Mouse (Mus musculus): Measurements from ENCODE around the gene Arhgap32. TPM values are rescaled to one million over a fixed set of nuclear protein-coding genes. Genes with fewer than 3 reads are reported as not detected.

Gene Arhgap32
- polyA plus RNA-seq, 1 experiment from 2014 or later: 0.32 TPM

DNA sequence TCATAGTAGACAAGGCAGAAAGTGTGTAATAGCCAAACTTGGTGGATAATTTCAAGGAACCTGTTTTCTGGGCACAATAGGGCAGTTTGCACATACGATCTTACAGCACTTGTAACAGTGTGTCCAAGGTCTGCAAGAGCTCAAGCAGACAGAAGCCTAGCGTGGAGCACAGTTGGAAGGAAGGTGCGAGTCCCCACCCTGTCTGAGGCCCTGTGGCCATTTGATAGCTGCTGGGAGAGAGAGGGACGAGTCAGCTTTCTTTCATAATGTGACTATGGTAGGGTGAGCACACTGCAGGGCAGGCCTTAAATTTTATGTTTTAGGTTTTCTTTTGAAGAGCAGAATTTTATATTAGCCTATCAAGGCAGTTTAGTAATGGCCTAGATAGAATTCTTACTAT, 117.7 kb downstream of the Arhgap32 start:
- Histone ChIP-seq H3K4me3 (ENCODE audit: low read depth, low read length) (no peak overlapping the region), H3K4me2 (ENCODE audit: low read depth, low read length) (no peak overlapping the region), H3K27me3 (ENCODE audit: control insufficient read depth, insufficient read depth, low read depth, low read length) (no peaks in the 10 kb centered on the region), H3K4me1 (ENCODE audit: control insufficient read depth, low read depth, low read length) (no peaks in the 10 kb centered on the region), H3K36me3 (ENCODE audit: control insufficient read depth, insufficient read depth) (no peaks in the 10 kb centered on the region), H3K27ac (ENCODE audit: low read length) (no peak overlapping the region), H3K9ac (ENCODE audit: low read depth, low read length) (no peak overlapping the region), H3K9me3 (replicated peaks; ENCODE audit: control insufficient read depth, low read length) (no peaks in the 10 kb centered on the region)
- no peak for ATAC-seq (ENCODE audit: low read depth)
- 30% methylated on average over 4 of the region's 4 CpGs for WGBS (ENCODE audit: insufficient replicate concordance)

DNA sequence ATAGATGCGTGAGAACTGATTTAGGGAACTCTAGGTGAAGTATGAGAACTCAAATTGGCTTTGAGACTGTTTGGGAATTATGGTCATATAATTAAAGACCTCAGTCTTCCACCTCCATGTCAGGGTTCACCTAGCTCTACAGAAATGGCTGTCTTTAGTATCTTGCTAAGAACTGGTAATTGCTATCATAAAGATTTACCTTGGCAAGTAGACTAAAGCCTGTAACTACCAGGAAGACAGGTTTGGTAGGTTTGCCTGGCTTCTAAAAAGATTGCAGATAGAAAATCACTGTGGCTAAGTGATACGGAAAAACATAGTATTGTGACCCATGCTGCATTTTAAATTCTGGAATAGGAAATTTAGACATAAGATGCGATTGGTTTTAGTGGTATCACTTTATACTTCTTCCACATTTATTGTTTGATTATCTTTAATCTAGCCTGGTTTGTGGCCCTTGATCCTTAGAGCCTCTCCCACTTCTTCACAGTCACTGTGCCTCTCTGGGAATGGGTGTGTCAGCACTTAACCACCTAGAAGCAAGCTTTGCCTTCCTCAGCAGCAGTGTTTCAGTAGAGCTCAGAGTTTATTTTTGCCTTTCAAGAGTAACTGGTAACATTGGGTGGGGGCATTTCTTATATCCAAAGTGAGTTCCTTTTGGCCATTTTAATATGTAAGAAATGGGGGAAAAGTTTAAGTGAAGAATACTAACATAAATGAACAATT, 119.0 kb downstream of the Arhgap32 start:
- Histone ChIP-seq H3K9me3 (replicated peaks; ENCODE audit: control insufficient read depth, low read length) (no peaks in the 10 kb centered on the region), H3K4me1 (ENCODE audit: control insufficient read depth, low read depth, low read length) (no peaks in the 10 kb centered on the region; the same call in 1 of the 2 replicates), H3K36me3 (ENCODE audit: control insufficient read depth, insufficient read depth) (no peaks in the 10 kb centered on the region), H3K27ac (ENCODE audit: low read length) (no peak overlapping the region), H3K27me3 (ENCODE audit: control insufficient read depth, insufficient read depth, low read depth, low read length) (no peaks in the 10 kb centered on the region), H3K4me2 (ENCODE audit: low read depth, low read length) (no peak overlapping the region), H3K4me3 (ENCODE audit: low read depth, low read length) (no peak overlapping the region), H3K9ac (ENCODE audit: low read depth, low read length) (no peak overlapping the region)
- WGBS (ENCODE audit: insufficient replicate concordance): 80% methylated on average over 3 of the region's 3 CpGs
- no peak for ATAC-seq (ENCODE audit: low read depth)

DNA sequence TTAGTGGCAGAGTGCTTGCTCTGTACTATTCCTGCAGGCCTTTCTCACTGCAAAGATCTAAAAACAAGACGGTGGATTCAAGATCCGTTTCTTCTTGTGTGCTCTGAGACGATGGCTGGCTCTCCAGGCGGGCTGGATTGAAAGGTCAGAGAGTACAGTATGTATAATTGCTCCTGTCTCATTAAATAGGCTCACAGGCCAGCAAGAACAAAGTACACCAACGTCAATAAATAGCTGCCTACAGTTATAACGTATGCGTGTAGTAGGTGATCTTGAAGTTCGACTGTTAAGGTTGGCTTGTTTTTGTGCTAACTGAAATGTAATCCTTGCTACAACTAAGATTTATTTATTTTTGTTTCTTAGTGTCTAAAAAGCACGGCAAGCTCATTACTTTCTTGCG, 123.0 kb downstream of the Arhgap32 start:
- Histone ChIP-seq H3K27ac (ENCODE audit: low read length) (no peak overlapping the region), H3K4me3 (ENCODE audit: low read depth, low read length) (no peak overlapping the region), H3K9ac (ENCODE audit: low read depth, low read length) (no peak overlapping the region), H3K4me1 (ENCODE audit: control insufficient read depth, low read depth, low read length) (no peaks in the 10 kb centered on the region; the same call in none of the 2 replicates), H3K36me3 (ENCODE audit: control insufficient read depth, insufficient read depth) (no peaks in the 10 kb centered on the region), H3K27me3 (ENCODE audit: control insufficient read depth, insufficient read depth, low read depth, low read length) (no peaks in the 10 kb centered on the region), H3K9me3 (replicated peaks; ENCODE audit: control insufficient read depth, low read length) (no peaks in the 10 kb centered on the region), H3K4me2 (ENCODE audit: low read depth, low read length) (no peak overlapping the region)
- no peak for ATAC-seq (ENCODE audit: low read depth)
- WGBS (ENCODE audit: insufficient replicate concordance): 67% methylated on average over 10 of the region's 10 CpGs

DNA sequence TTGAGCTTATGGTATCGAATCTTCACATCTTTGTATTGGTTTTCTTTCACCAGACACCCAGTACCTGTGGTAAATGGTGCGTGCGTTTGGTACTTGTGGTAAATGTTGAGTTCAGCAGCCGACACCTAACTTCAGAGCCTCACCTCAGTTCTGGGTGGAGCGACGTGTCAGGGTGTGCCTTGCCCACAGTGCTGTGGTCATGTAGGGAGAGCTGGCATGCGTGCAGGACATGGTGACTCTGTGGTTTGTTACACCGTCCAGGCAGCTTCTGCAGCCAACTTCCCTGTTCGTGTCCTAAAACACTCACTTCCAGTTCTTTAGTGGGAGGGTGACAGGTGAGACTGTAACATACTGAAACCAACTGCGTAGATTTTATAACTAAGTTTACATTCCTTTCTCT, 123.5 kb downstream of the Arhgap32 start:
- Histone ChIP-seq H3K4me2 (ENCODE audit: low read depth, low read length) (no peak overlapping the region), H3K9ac (ENCODE audit: low read depth, low read length) (no peak overlapping the region), H3K4me1 (ENCODE audit: control insufficient read depth, low read depth, low read length) (no peaks in the 10 kb centered on the region; the same call in none of the 2 replicates), H3K4me3 (ENCODE audit: low read depth, low read length) (no peak overlapping the region), H3K27ac (ENCODE audit: low read length) (no peak overlapping the region), H3K27me3 (ENCODE audit: control insufficient read depth, insufficient read depth, low read depth, low read length) (no peaks in the 10 kb centered on the region), H3K36me3 (ENCODE audit: control insufficient read depth, insufficient read depth) (no peaks in the 10 kb centered on the region), H3K9me3 (replicated peaks; ENCODE audit: control insufficient read depth, low read length) (no peaks in the 10 kb centered on the region)
- no peak for ATAC-seq (ENCODE audit: low read depth)
- WGBS (ENCODE audit: insufficient replicate concordance): 42% methylated on average over 10 of the region's 10 CpGs

DNA sequence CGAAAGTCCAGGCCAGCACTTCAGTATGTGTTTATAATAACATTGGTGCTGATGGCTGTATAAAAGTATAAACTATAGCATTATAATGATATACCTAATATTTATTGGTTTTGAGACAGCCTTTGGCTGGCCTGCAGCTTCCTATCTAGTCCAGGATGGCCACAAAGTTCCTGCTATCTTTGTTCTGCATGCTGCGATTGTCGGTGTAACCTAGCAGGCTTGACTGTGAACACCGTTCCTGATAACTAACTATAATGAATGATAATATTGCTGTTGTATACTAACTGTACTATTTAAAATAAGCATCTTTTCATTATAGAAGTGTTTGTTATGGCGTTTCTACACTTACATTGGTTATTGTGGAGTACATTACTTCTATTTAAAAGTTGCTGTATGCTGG, 124.5 kb downstream of the Arhgap32 start:
- Histone ChIP-seq H3K4me3 (ENCODE audit: low read depth, low read length) (no peak overlapping the region), H3K36me3 (ENCODE audit: control insufficient read depth, insufficient read depth) (no peaks in the 10 kb centered on the region), H3K27ac (ENCODE audit: low read length) (no peak overlapping the region), H3K4me1 (ENCODE audit: control insufficient read depth, low read depth, low read length) (no peaks in the 10 kb centered on the region; the same call in none of the 2 replicates), H3K27me3 (ENCODE audit: control insufficient read depth, insufficient read depth, low read depth, low read length) (no peaks in the 10 kb centered on the region), H3K9me3 (replicated peaks; ENCODE audit: control insufficient read depth, low read length) (no peaks in the 10 kb centered on the region), H3K4me2 (ENCODE audit: low read depth, low read length) (no peak overlapping the region), H3K9ac (ENCODE audit: low read depth, low read length) (no peak overlapping the region)
- 29% methylated on average over 5 of the region's 5 CpGs for WGBS (ENCODE audit: insufficient replicate concordance)
- no peak for ATAC-seq (ENCODE audit: low read depth)

DNA sequence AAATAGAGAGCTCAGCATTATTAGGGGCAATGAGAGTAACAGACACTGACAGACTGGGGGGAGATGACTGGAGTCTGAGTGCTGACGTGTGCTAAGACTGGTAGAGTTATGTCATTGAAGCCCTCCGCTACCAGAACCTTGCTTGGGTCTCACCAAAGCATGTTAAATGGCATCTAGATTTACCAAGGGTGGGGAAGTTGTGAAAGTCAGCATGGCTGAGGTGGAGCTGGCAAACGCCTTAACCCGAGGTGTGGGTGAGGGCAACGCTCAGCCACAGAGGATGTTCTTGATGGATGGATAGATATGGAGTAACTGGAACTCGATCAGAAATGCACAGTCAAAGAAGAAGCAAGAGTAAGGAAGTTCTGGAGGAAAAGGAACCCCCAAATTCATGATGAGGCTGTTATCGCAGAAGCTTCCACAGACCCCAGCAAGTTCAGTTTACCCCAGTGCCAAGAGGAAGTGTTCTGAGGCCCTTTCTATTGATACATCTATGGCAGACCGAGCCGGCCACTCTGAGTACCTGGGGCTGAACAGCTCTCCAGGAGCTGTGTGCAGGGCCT, 125.8 kb downstream of the Arhgap32 start:
- 41% methylated on average over 9 of the region's 9 CpGs for WGBS (ENCODE audit: insufficient replicate concordance)
- Histone ChIP-seq H3K36me3 (ENCODE audit: control insufficient read depth, insufficient read depth) (no peaks in the 10 kb centered on the region), H3K27ac (ENCODE audit: low read length) (no peak overlapping the region), H3K4me3 (ENCODE audit: low read depth, low read length) (no peak overlapping the region), H3K4me2 (ENCODE audit: low read depth, low read length) (no peak overlapping the region), H3K9ac (ENCODE audit: low read depth, low read length) (no peak overlapping the region), H3K27me3 (ENCODE audit: control insufficient read depth, insufficient read depth, low read depth, low read length) (no peaks in the 10 kb centered on the region), H3K9me3 (replicated peaks; ENCODE audit: control insufficient read depth, low read length) (no peaks in the 10 kb centered on the region), H3K4me1 (ENCODE audit: control insufficient read depth, low read depth, low read length) (no peaks in the 10 kb centered on the region; the same call in none of the 2 replicates)
- no peak for ATAC-seq (ENCODE audit: low read depth)

DNA sequence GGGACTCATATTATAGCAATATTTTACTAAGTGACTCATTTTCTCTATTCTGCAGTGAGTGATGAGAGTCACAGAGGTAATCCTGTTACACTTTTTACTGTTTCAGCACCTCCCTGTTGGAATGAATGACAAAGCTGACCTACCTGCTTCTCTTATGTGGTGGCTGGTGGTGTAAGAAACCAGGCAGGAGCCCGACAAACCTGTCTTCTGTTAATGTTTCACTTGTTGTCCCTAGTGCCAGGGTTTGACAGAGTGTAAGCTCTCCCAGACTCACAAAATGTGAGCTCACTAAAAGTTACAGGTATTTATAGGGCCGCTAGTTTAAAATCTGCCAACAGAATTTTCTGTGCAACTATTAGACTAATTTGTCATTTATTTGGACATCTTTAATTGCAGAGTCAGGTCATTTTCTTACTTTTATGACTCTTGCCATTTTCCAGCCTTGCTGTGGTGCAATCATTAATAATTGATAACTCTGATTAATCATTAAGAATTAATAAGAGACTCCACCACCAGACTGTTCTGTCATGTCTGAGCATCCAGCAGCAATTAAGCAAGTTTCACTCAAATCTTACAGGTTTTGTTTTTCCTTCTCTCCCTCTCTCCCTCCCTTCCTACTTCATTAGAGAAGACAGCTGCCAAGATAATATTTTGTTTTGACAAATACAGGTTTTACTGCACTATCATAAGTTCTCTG, 127.1 kb downstream of the Arhgap32 start:
- Histone ChIP-seq H3K4me2 (ENCODE audit: low read depth, low read length) (no peak overlapping the region), H3K4me3 (ENCODE audit: low read depth, low read length) (no peak overlapping the region), H3K27ac (ENCODE audit: low read length) (no peak overlapping the region), H3K27me3 (ENCODE audit: control insufficient read depth, insufficient read depth, low read depth, low read length) (no peaks in the 10 kb centered on the region), H3K36me3 (ENCODE audit: control insufficient read depth, insufficient read depth) (no peaks in the 10 kb centered on the region), H3K9ac (ENCODE audit: low read depth, low read length) (no peak overlapping the region), H3K4me1 (ENCODE audit: control insufficient read depth, low read depth, low read length) (no peaks in the 10 kb centered on the region; the same call in none of the 2 replicates), H3K9me3 (replicated peaks; ENCODE audit: control insufficient read depth, low read length) (no peaks in the 10 kb centered on the region)
- ATAC-seq (ENCODE audit: low read depth): peak; percentile 74
- 54% methylated on average over 2 of the region's 2 CpGs for WGBS (ENCODE audit: insufficient replicate concordance)

DNA sequence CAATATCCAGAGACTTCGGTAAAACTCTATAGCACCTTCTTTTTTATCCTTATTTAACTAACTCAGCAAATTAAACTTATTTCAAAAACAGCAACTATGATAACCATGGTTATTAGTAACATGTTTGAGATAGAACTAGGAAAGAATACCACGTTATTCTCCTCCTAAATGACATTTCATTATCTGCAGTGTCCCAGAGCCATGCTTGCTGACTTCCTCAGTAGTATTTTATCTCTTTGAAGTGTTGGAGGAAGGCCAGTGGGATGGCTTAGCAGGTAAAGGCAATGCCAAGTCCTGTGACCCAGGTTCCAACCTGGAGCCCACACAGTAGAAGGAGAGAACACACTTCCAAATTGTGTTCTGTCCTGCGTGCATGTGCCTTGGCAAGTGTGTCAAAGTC, 129.3 kb downstream of the Arhgap32 start:
- Histone ChIP-seq H3K9me3 (replicated peaks; ENCODE audit: control insufficient read depth, low read length) (no peaks in the 10 kb centered on the region), H3K36me3 (ENCODE audit: control insufficient read depth, insufficient read depth) (no peaks in the 10 kb centered on the region), H3K4me3 (ENCODE audit: low read depth, low read length) (no peak overlapping the region), H3K9ac (ENCODE audit: low read depth, low read length) (no peak overlapping the region), H3K27me3 (ENCODE audit: control insufficient read depth, insufficient read depth, low read depth, low read length) (no peaks in the 10 kb centered on the region), H3K27ac (ENCODE audit: low read length) (no peak overlapping the region), H3K4me1 (ENCODE audit: control insufficient read depth, low read depth, low read length) (no peaks in the 10 kb centered on the region; the same call in none of the 2 replicates), H3K4me2 (ENCODE audit: low read depth, low read length) (no peak overlapping the region)
- ATAC-seq (ENCODE audit: low read depth): no peak
- 54% methylated on average over 3 of the region's 3 CpGs for WGBS (ENCODE audit: insufficient replicate concordance)
